Mouse (Mus musculus) hindbrain, embryonic 14.5 days (tissue): ENCODE data around the gene 3110082J24Rik. TPM values are rescaled to one million over a fixed set of nuclear protein-coding genes. Genes with fewer than 3 reads are reported as not detected.

Experiments used
- ATAC-seq: fragments of 200-750 bp; cut with Nextera tagmentation; 2 replicates; pipeline ENCODE4 v1.8.0; 2017; ENCODE audit warnings: moderate number of reproducible peaks, mild to moderate bottlenecking, moderate TSS enrichment, moderate library complexity; ENCODE audit not compliant: low FRiP score
- DNase-seq: peaks from one replicate; pipeline ENCODE4 v3.0.0-alpha.2; 2015; ENCODE audit warnings: low spot score
- H3K27ac ChIP-seq: fragments of 300-500 bp; sonication (generic); 2 replicates; pipeline ENCODE4 v1.5.1; 2014; ENCODE audit warnings: mild to moderate bottlenecking, moderate library complexity
- H3K27me3 ChIP-seq: fragments of 300-500 bp; sonication (generic); 2 replicates; pipeline ENCODE4 v1.6.1; 2014; ENCODE audit warnings: mild to moderate bottlenecking, low read length, mixed read lengths; ENCODE audit not compliant: control insufficient read depth, insufficient read depth
- H3K36me3 ChIP-seq: fragments of 300-500 bp; sonication (generic); replicated peaks from 2 replicates; pipeline ENCODE4 v1.6.1; 2014; ENCODE audit not compliant: control insufficient read depth, insufficient read depth
- H3K4me1 ChIP-seq: fragments of 300-500 bp; sonication (generic); replicated peaks from 2 replicates; pipeline ENCODE4 v1.6.1; 2014; ENCODE audit warnings: antibody characterized with exemption, low read length, mixed read lengths; ENCODE audit not compliant: control insufficient read depth, insufficient read depth
- H3K4me2 ChIP-seq: fragments of 300-500 bp; sonication (generic); replicated peaks from 2 replicates; pipeline ENCODE4 v1.6.1; 2014; ENCODE audit warnings: mild to moderate bottlenecking, moderate library complexity
- H3K4me3 ChIP-seq: fragments of 300-500 bp; sonication (generic); replicated peaks from 2 replicates; pipeline ENCODE4 v1.5.1; 2014; ENCODE audit warnings: mild to moderate bottlenecking, low read length
- H3K9ac ChIP-seq: fragments of 300-500 bp; sonication (generic); 2 replicates; pipeline ENCODE4 v1.6.1; 2014
- H3K9me3 ChIP-seq: fragments of 300-500 bp; sonication (generic); 2 replicates; pipeline ENCODE4 v1.6.1; 2016; ENCODE audit warnings: low read length; ENCODE audit not compliant: control insufficient read depth
- WGBS: fragments of 180-500 bp; shearing (Covaris S2); extraction: QIAGEN DNeasy Blood & Tissue Kit; methylation state at CpG from one replicate; pipeline ENCODE4 v1.1.7; 2014; 5-methylcytosine and 5-hydroxymethylcytosine counted together
- polyA plus RNA-seq: library from polyadenylated mRNA; unstranded; fragments of >200 nt; fragmentation: Nextera tagmentation; extraction: Ambion mirVana; gene quantifications from 2 replicates; pipeline ENCODE4 v1.2.1, GENCODE M21; 2014

3110082J24Rik gene
- polyA plus RNA-seq, 1 experiment from 2014 or later: 5.2 TPM

GRCm38 (mm10) chr5:30146526-30146925 lies 40.6 kb upstream of the 3110082J24Rik start:
- no peak overlapping the region for H3K4me3 ChIP-seq
- H3K9ac ChIP-seq: no peak overlapping the region
- no peak overlapping the region for H3K27ac ChIP-seq
- ATAC-seq (no peak), DNase-seq (no peak)
- no peaks in the 10 kb centered on the region for H3K4me1 ChIP-seq
- no peaks in the 10 kb centered on the region for H3K27me3 ChIP-seq
- H3K4me2 ChIP-seq: no peak overlapping the region
- 72% methylated on average over 6 of the region's 6 CpGs for WGBS
- no peaks in the 10 kb centered on the region for H3K9me3 ChIP-seq
- H3K36me3 ChIP-seq: peaks cover 58% of the 10 kb centered on the region

GRCm38 (mm10) chr5:30138193-30138592 lies 32.3 kb upstream of the 3110082J24Rik start:
- WGBS: 93% methylated on average over 4 of the region's 4 CpGs
- Histone ChIP-seq H3K9ac (no peak overlapping the region), H3K4me2 (no peak overlapping the region), H3K36me3 (peaks cover 90% of the 10 kb centered on the region), H3K4me3 (no peak overlapping the region), H3K27ac (no peak overlapping the region), H3K9me3 (no peaks in the 10 kb centered on the region), H3K27me3 (no peaks in the 10 kb centered on the region), H3K4me1 (no peaks in the 10 kb centered on the region)
- ATAC-seq (no peak), DNase-seq (no peak)

GRCm38 (mm10) chr5:30137271-30137670 lies 31.4 kb upstream of the 3110082J24Rik start:
- ATAC-seq (no peak), DNase-seq (no peak)
- no peaks in the 10 kb centered on the region for H3K27me3 ChIP-seq
- no peak overlapping the region for H3K4me2 ChIP-seq
- no peaks in the 10 kb centered on the region for H3K9me3 ChIP-seq
- H3K4me1 ChIP-seq: no peaks in the 10 kb centered on the region
- H3K9ac ChIP-seq: no peak overlapping the region
- no peak overlapping the region for H3K27ac ChIP-seq
- no peak overlapping the region for H3K4me3 ChIP-seq
- WGBS: 92% methylated on average over 9 of the region's 9 CpGs
- H3K36me3 ChIP-seq: peaks cover 90% of the 10 kb centered on the region

- Histone ChIP-seq H3K4me2 (no peak overlapping the region), H3K4me3 (no peak overlapping the region), H3K9me3 (no peaks in the 10 kb centered on the region), H3K27ac (no peak overlapping the region), H3K9ac (no peak overlapping the region), H3K27me3 (no peaks in the 10 kb centered on the region), H3K4me1 (no peaks in the 10 kb centered on the region), H3K36me3 (peaks cover 87% of the 10 kb centered on the region)
- DNase-seq (no peak), ATAC-seq (no peak)
- whole genome bisulfite sequencing: 95% methylated on average over 11 of the region's 11 CpGs
Measured at GRCm38 (mm10) chr5:30135711-30136231, 29.9 kb upstream of the 3110082J24Rik start.

- Histone ChIP-seq H3K9ac (no peak overlapping the region), H3K9me3 (no peaks in the 10 kb centered on the region), H3K4me2 (no peak overlapping the region), H3K4me1 (no peaks in the 10 kb centered on the region), H3K4me3 (no peak overlapping the region), H3K27me3 (no peaks in the 10 kb centered on the region), H3K27ac (no peak overlapping the region), H3K36me3 (peaks cover 88% of the 10 kb centered on the region)
- ATAC-seq (no peak), DNase-seq (no peak)
- 95% methylated on average over 2 of the region's 2 CpGs for WGBS
Measured at GRCm38 (mm10) chr5:30132173-30132572, 26.3 kb upstream of the 3110082J24Rik start.

GRCm38 (mm10) chr5:30131246-30131645 lies 25.4 kb upstream of the 3110082J24Rik start:
- 96% methylated on average over 4 of the region's 4 CpGs for WGBS

GRCm38 (mm10) chr5:30128680-30129079 lies 22.8 kb upstream of the 3110082J24Rik start:
- no peak overlapping the region for H3K27ac ChIP-seq
- peaks cover 94% of the 10 kb centered on the region for H3K36me3 ChIP-seq
- DNase-seq: no peak
- no peaks in the 10 kb centered on the region for H3K27me3 ChIP-seq
- no peak overlapping the region for H3K4me2 ChIP-seq
- H3K9me3 ChIP-seq: no peaks in the 10 kb centered on the region
- no peaks in the 10 kb centered on the region for H3K4me1 ChIP-seq
- no peak overlapping the region for H3K9ac ChIP-seq
- no peak for ATAC-seq
- no peak overlapping the region for H3K4me3 ChIP-seq
- WGBS: 96% methylated on average over 6 of the region's 6 CpGs

More at GRCm38 (mm10) chr5:30131246-30131645, 25.4 kb upstream of the 3110082J24Rik start:
- H3K4me1 ChIP-seq: no peaks in the 10 kb centered on the region
- H3K9ac ChIP-seq: no peak overlapping the region
- H3K36me3 ChIP-seq: peaks cover 91% of the 10 kb centered on the region
- H3K27ac ChIP-seq: no peak overlapping the region
- H3K9me3 ChIP-seq: no peaks in the 10 kb centered on the region
- DNase-seq (no peak), ATAC-seq (no peak)
- no peak overlapping the region for H3K4me3 ChIP-seq
- no peak overlapping the region for H3K4me2 ChIP-seq
- no peaks in the 10 kb centered on the region for H3K27me3 ChIP-seq

GRCm38 (mm10) chr5:30127921-30128597 lies 22.2 kb upstream of the 3110082J24Rik start:
- Histone ChIP-seq H3K27me3 (no peaks in the 10 kb centered on the region), H3K27ac (no peak overlapping the region), H3K9me3 (no peaks in the 10 kb centered on the region), H3K4me3 (no peak overlapping the region), H3K9ac (no peak overlapping the region), H3K36me3 (peaks cover 94% of the 10 kb centered on the region), H3K4me1 (no peaks in the 10 kb centered on the region), H3K4me2 (no peak overlapping the region)
- ATAC-seq (no peak), DNase-seq (no peak)
- 95% methylated on average over 13 of the region's 13 CpGs for WGBS

GRCm38 (mm10) chr5:30126756-30127155 lies 20.9 kb upstream of the 3110082J24Rik start:
- DNase-seq: no peak
- Histone ChIP-seq H3K27ac (no peak overlapping the region), H3K27me3 (no peaks in the 10 kb centered on the region), H3K9me3 (no peaks in the 10 kb centered on the region), H3K36me3 (peaks cover 94% of the 10 kb centered on the region), H3K4me2 (no peak overlapping the region), H3K4me3 (no peak overlapping the region), H3K9ac (no peak overlapping the region), H3K4me1 (no peaks in the 10 kb centered on the region)
- 87% methylated on average over 7 of the region's 7 CpGs for WGBS
- ATAC-seq: no peak
